Mouse (Mus musculus): Measurements from ENCODE around the gene Emilin3.

DNA sequence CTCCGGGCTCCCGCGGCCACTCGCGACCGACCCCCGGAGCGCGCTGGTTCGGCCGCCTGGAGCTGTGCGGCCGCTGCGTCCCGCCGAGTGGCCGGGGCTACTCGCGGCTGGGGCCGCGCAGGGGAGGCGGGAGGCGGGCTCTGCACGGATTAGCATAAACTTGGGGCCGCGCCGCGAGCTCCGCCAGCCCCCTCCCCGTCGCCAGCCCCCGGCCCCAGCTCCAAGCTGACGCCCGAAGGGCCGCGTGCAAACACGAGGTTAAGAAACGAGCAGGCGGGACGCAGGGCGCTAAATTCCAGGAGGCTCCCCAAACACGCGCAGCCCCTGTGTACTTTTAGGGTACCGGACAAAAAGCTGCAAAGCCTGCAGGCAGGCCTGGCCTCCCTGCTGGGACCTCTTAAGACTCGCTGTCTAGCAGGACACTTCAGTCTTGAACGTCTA, at the start of gene Emilin3:
- TF ChIP-seq CTCF (IDR thresholded peaks at IDR 0.05; ENCODE audit: borderline replicate concordance, control insufficient read depth, extremely low read depth, insufficient read depth, low read length, poor library complexity) (no peak), POLR2A (IDR thresholded peaks at IDR 0.05; ENCODE audit: control insufficient read depth, extremely low read depth, insufficient read depth, low read length, poor library complexity) (no peak)

Data from thymus, adult 2 months (tissue).